Mouse (Mus musculus): ENCODE data around the gene Inpp5b. TPM values are rescaled to one million over a fixed set of nuclear protein-coding genes. Genes with fewer than 3 reads are reported as not detected.
A peak's percentile ranks its signal among the peaks of the same experiment; 100 is the strongest.

The Inpp5b gene
- polyA plus RNA-seq, 1 experiment from 2014 or later: 28.7 TPM

DNA sequence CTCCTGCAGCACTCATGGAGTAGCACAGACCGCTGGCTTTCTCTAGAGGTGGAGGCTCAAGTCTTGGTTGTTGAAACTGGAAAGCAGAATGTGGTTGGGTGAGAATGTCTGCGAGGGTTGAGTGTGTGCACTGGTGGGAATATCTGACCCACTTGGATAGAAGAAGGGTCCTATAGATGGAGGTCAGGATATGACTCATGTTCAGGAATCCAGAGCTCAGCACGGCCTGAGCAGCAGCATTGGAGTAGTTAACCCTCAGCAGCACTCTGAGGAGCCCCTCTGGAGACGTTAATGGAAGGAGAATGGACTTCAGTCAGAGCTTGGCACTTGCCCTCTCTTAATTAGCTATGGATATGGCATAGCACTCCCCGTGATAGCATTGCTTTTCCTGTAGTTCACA lies 88.0 kb downstream of the Inpp5b start:
- H3K4me2 ChIP-seq (replicated peaks): no peak overlapping the region
- H3K27me3 ChIP-seq: no peaks in the 10 kb centered on the region
- no peak overlapping the region for H3K9ac ChIP-seq
- peaks cover 60% of the 10 kb centered on the region for H3K36me3 ChIP-seq
- H3K4me3 ChIP-seq: no peak overlapping the region
- WGBS: 84% methylated on average over 5 of the region's 5 CpGs
- H3K4me1 ChIP-seq: no peaks in the 10 kb centered on the region
- no peaks in the 10 kb centered on the region for H3K9me3 ChIP-seq
- no peak overlapping the region for H3K27ac ChIP-seq
- no peak for ATAC-seq (ENCODE audit: insufficient number of reproducible peaks, insufficient read depth, low FRiP score, low TSS enrichment)

DNA sequence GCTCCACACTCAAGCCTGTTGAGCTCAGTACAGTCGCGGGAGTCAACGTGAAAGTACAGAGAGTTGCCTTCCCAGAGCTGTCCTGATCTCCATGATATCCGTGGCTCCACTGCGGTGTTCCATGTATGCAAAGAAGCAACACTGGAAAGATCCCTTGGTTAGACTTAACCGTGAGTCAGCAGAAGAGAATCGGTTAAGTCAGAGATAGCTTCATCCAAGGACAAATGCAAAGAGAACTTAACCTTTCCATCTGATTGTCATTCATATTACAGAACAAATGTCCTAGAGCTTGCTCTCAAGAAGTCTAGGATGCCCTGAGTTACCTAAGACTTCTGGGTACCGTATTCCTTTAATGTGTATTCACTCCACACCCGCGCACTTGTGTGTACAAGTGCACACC lies 91.1 kb downstream of the Inpp5b start:
- peaks cover 56% of the 10 kb centered on the region for H3K36me3 ChIP-seq
- no peak for ATAC-seq (ENCODE audit: insufficient number of reproducible peaks, insufficient read depth, low FRiP score, low TSS enrichment)
- WGBS: 95% methylated on average over 10 of the region's 10 CpGs
- no peak overlapping the region for H3K4me2 ChIP-seq (replicated peaks)
- H3K9me3 ChIP-seq: no peaks in the 10 kb centered on the region
- no peak overlapping the region for H3K27ac ChIP-seq
- no peaks in the 10 kb centered on the region for H3K27me3 ChIP-seq
- H3K4me1 ChIP-seq: no peaks in the 10 kb centered on the region
- H3K4me3 ChIP-seq: no peak overlapping the region
- H3K9ac ChIP-seq: no peak overlapping the region

DNA sequence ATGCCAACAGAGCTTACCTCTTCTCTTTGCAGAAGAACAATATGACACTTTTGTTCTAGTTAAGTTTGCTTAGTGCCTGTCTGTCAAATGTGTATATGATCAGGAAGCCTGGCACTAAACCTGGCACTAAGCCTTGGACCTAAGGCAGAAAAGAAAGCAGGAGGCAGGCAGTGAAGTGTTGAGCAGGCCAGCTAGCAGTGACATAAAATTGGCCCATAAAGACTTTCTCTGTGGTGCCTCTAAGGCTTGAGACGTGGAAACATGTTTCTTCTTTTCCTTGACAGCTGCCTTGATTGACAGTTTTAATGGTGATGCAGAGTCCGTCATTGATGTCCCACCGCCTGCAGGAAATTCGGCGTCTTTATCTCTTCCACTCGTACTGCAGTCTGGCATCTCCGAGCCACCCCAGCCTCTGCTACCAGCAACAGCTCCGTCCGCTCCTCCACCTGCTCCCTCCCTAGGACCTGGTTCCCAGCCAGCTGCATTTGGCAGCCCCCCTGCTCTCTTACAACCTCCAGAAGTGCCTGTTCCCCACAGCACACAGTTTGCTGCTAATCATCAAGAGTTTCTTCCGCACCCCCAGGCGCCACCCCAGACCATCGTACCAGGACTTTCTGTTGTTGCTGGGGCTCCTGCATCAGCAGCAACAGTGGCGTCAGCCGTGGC lies 96.5 kb downstream of the Inpp5b start:
- no peak overlapping the region for H3K9ac ChIP-seq

DNA sequence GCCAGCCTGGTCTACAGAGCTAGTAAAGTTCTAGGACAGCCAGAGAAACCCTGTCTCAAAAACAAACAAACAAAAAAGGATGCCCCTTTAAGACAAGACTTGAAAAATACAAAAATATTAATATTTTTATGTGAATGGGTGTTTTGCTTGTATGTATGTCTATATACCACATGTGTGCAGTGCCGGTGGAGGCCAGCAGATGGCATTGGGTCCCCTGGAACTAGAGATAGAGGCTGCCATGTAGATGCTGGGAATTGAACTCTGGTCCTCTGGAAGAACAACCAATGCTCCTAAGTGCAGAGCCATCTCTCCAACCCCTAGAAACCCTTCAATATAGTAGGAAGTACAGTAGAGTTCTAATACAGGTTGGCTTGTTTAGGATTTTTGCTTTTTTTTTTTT lies 99.3 kb downstream of the Inpp5b start:
- ATAC-seq (ENCODE audit: insufficient number of reproducible peaks, insufficient read depth, low FRiP score, low TSS enrichment): no peak
- Histone ChIP-seq H3K36me3 (peaks cover 56% of the 10 kb centered on the region), H3K27me3 (no peaks in the 10 kb centered on the region), H3K4me3 (no peak overlapping the region), H3K4me1 (no peaks in the 10 kb centered on the region), H3K27ac (no peak overlapping the region), H3K9ac (no peak overlapping the region), H3K9me3 (no peaks in the 10 kb centered on the region), H3K4me2 (replicated peaks) (no peak overlapping the region)
- WGBS: 94% methylated on average over 1 of the region's 1 CpGs

More for the DNA sequence above, 96.5 kb downstream of the Inpp5b start:
- no peaks in the 10 kb centered on the region for H3K9me3 ChIP-seq
- no peak overlapping the region for H3K27ac ChIP-seq
- 88% methylated on average over 14 of the region's 14 CpGs for WGBS
- H3K4me1 ChIP-seq: no peaks in the 10 kb centered on the region
- peaks cover 64% of the 10 kb centered on the region for H3K36me3 ChIP-seq
- H3K4me2 ChIP-seq (replicated peaks): no peak overlapping the region
- no peak for ATAC-seq (ENCODE audit: insufficient number of reproducible peaks, insufficient read depth, low FRiP score, low TSS enrichment)
- no peaks in the 10 kb centered on the region for H3K27me3 ChIP-seq
- H3K4me3 ChIP-seq: no peak overlapping the region

DNA sequence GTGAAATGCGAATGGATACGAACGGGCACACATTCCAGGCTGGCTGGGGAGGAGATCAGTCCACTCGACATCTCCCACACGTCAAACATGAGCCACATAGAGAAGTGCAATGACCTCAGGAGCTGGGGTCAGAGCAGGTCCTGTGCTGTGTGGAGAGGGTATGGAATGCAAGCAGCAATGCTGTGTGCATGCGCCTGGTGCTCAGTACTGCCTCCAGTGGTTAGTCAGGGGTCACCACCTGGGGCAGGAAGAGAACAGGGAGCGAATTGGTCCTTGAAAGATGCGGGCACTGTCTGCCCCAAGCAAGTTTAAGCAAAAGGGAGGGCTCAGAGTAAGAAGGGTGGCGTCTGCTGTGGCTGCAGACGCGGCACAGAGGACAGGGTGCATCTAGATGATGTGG lies 101.8 kb downstream of the Inpp5b start:
- H3K4me1 ChIP-seq: no peaks in the 10 kb centered on the region
- no peak overlapping the region for H3K4me3 ChIP-seq
- no peak overlapping the region for H3K4me2 ChIP-seq (replicated peaks)
- H3K36me3 ChIP-seq: peaks cover 43% of the 10 kb centered on the region
- no peaks in the 10 kb centered on the region for H3K27me3 ChIP-seq
- H3K9me3 ChIP-seq: no peaks in the 10 kb centered on the region
- no peak overlapping the region for H3K27ac ChIP-seq
- no peak overlapping the region for H3K9ac ChIP-seq
- no peak for ATAC-seq (ENCODE audit: insufficient number of reproducible peaks, insufficient read depth, low FRiP score, low TSS enrichment)
- 55% methylated on average over 11 of the region's 11 CpGs for WGBS

DNA sequence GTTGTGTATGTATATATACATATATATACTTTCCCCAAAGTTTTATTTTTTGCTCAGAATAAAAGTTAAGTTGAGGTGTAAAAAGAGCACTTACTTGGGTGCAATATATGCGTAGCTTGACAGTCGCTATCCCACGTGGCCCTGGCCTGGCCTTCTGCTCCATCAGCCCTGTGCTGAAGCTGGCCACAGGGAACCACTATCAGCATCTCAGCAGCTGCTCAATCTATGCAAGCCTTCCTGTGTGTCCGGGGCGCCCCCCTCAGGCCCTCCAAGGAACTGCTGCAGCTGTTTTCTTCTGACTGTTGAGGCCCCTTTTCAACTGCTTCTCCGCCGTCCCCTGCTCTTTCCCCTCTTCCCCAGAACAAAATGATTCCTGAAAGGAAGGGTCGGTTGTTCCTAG lies 105.9 kb downstream of the Inpp5b start:
- no peak for ATAC-seq (ENCODE audit: insufficient number of reproducible peaks, insufficient read depth, low FRiP score, low TSS enrichment)
- no peak overlapping the region for H3K9ac ChIP-seq
- no peak overlapping the region for H3K4me2 ChIP-seq (replicated peaks)
- no peak overlapping the region for H3K27ac ChIP-seq
- no peaks in the 10 kb centered on the region for H3K9me3 ChIP-seq
- H3K4me3 ChIP-seq: no peak overlapping the region
- H3K27me3 ChIP-seq: no peaks in the 10 kb centered on the region
- H3K36me3 ChIP-seq: peaks cover 14% of the 10 kb centered on the region
- peaks cover 19% of the 10 kb centered on the region for H3K4me1 ChIP-seq
- 13% methylated on average over 8 of the region's 8 CpGs for WGBS

DNA sequence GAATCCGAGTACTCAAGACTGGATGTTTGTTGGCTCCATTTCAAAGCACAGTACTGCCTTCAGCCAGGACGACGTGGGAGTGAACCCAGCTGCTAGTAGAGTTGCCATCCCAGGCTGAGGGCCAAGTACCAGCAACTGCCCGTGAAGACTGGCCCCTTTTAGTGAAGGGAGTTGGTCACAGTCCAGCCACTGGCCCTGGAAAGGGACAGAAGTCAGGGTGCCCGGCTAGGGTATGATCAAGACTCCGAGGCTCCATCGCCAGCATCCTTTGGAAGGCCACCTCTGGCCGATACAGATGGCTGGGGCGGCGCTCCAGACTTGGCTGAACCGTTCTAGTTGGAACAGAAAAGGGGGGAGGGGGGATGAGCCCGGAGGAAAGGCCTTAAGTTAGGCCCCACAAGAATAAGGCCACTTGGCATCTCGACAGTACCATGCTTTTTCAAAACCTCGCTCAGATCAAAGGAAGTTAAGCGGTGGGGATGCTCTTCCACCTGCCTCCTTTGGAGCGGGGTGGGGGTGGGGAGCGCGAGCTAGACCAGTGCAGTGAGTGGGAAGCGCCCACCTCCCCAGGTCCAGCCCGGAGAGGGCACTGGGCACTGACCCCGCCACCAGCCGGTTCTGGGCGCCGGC lies 108.1 kb downstream of the Inpp5b start:
- peaks cover 22% of the 10 kb centered on the region for H3K4me1 ChIP-seq

DNA sequence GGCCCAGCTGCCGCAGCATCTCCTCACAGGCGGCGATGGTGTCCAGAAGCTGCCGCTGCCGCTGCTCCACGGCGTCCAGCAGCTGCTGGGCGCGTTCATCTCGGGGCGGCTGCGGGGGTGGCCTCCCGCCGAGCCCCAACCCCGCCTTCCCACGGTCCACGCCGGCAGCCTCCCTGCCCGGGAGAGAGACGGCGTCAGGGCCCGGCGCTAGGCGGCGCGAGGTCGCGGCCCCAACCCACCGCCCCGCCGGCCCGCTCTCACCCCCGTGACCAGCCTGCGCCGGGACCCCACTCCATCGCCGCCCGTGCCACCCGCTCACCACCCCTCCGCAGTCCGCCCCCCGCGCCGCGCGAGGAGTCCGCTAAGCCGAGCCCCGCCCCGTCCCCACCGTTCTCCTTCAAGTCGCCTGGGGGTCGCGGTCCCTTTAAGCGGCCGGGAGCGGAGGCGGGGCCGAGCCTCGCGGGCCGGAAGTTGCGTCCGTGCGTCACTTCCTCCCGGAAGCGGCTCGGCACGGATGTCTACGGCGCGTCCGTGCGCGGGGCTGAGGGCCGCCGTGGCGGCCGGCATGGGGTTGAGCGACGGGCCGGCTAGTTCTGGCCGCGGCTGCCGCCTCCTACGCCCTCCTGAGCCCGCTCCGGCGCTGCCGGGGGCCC lies 108.7 kb downstream of the Inpp5b start, which contains the start of gene Yrdc:
Gene Yrdc, plus strand, starts transcription at position 419 of the 653 bp plus-strand sequence.
- ATAC-seq (ENCODE audit: insufficient number of reproducible peaks, insufficient read depth, low FRiP score, low TSS enrichment): peak; percentile 84
- H3K4me3 ChIP-seq: peak within 1 kb of the TSS; percentile 100
- peaks cover 22% of the 10 kb centered on the region for H3K4me1 ChIP-seq

More for the DNA sequence above, 108.1 kb downstream of the Inpp5b start:
- peak overlapping the region; percentile 86 for H3K4me2 ChIP-seq (replicated peaks)
- H3K36me3 ChIP-seq: peaks cover 21% of the 10 kb centered on the region
- ATAC-seq (ENCODE audit: insufficient number of reproducible peaks, insufficient read depth, low FRiP score, low TSS enrichment): peak; percentile 54
- no peaks in the 10 kb centered on the region for H3K27me3 ChIP-seq
- peak overlapping the region; percentile 91 for H3K27ac ChIP-seq
- peak overlapping the region; percentile 93 for H3K9ac ChIP-seq
- WGBS: 2% methylated on average over 24 of the region's 24 CpGs
- peak overlapping the region; percentile 100 for H3K4me3 ChIP-seq
- H3K9me3 ChIP-seq: no peaks in the 10 kb centered on the region

More for the DNA sequence above, 108.7 kb downstream of the Inpp5b start, which contains the start of gene Yrdc:
- H3K27me3 ChIP-seq: no peaks in the 10 kb centered on the region
- peak within 1 kb of the TSS; percentile 86 for H3K4me2 ChIP-seq (replicated peaks)
- H3K36me3 ChIP-seq: peaks cover 18% of the 10 kb centered on the region
- H3K27ac ChIP-seq: peak within 1 kb of the TSS; percentile 91
- 1% methylated on average over 80 of the region's 90 CpGs for WGBS
- no peaks in the 10 kb centered on the region for H3K9me3 ChIP-seq
- H3K9ac ChIP-seq: peak within 1 kb of the TSS; percentile 93

MicroRNA genes within 50 kb of the gene (microRNA counts, 519-probe panel; counts per million panel counts)
- microRNA mmu-miR-697 (460 counts per million, percentile 65 among the panel's probes with 10 or more counts), microRNA mmu-miR-698 (460 counts per million, percentile 65 among the panel's probes with 10 or more counts)

Small RNA genes lying within 50 kb of the gene (microRNA-seq; reads per million reads assigned to microRNA genes)
- not detected for gene Gm24721
- not detected for gene Mir697
- gene Mir698: not detected

Other genes starting within 250 kb of the Inpp5b start
- gene 3100002H09Rik, start 131.0 kb upstream of the Inpp5b start, polyA plus RNA-seq (2016; fragmentation: Nextera tagmentation; extraction: Ambion mirVana): 0.36 TPM in 1 of 2 replicates, not detected in the other
- gene Pou3f1, start 85.0 kb upstream of the Inpp5b start, polyA plus RNA-seq (2016; fragmentation: Nextera tagmentation; extraction: Ambion mirVana): 2.9 and 3.6 TPM in 2 replicates
- 81.1 and 86.4 TPM in 2 replicates for gene Utp11, start 48.2 kb upstream of the Inpp5b start, polyA plus RNA-seq (2016; fragmentation: Nextera tagmentation; extraction: Ambion mirVana)
- 12.5 and 14.3 TPM in 2 replicates for gene Fhl3, start 41.1 kb upstream of the Inpp5b start, polyA plus RNA-seq (2016; fragmentation: Nextera tagmentation; extraction: Ambion mirVana)
- 205 and 210 TPM in 2 replicates for gene Sf3a3, start 27.1 kb upstream of the Inpp5b start, polyA plus RNA-seq (2016; fragmentation: Nextera tagmentation; extraction: Ambion mirVana)
- gene Mtf1, start 60.3 kb downstream of the Inpp5b start, polyA plus RNA-seq (2016; fragmentation: Nextera tagmentation; extraction: Ambion mirVana): 12.8 and 14.6 TPM in 2 replicates
- 42.3 and 45.2 TPM in 2 replicates for gene Yrdc, start 108.8 kb downstream of the Inpp5b start, polyA plus RNA-seq (2016; fragmentation: Nextera tagmentation; extraction: Ambion mirVana)
- 62.6 and 62.8 TPM in 2 replicates for gene 1110065P20Rik, start 109.3 kb downstream of the Inpp5b start, polyA plus RNA-seq (2016; fragmentation: Nextera tagmentation; extraction: Ambion mirVana)
- gene Maneal, start 120.3 kb downstream of the Inpp5b start, polyA plus RNA-seq (2016; fragmentation: Nextera tagmentation; extraction: Ambion mirVana): 1.4 and 2.2 TPM in 2 replicates
- gene Epha10, start 139.0 kb downstream of the Inpp5b start, polyA plus RNA-seq (2016; fragmentation: Nextera tagmentation; extraction: Ambion mirVana): 1.5 and 1.9 TPM in 2 replicates
- 19.5 and 20.1 TPM in 2 replicates for gene 9930104L06Rik, start 195.2 kb downstream of the Inpp5b start, polyA plus RNA-seq (2016; fragmentation: Nextera tagmentation; extraction: Ambion mirVana)
- 158 and 176 TPM in 2 replicates for gene Cdca8, start 197.5 kb downstream of the Inpp5b start, polyA plus RNA-seq (2016; fragmentation: Nextera tagmentation; extraction: Ambion mirVana)
- 7.2 and 11.4 TPM in 2 replicates for gene Rspo1, start 244.6 kb downstream of the Inpp5b start, polyA plus RNA-seq (2016; fragmentation: Nextera tagmentation; extraction: Ambion mirVana)